Mouse (Mus musculus) layer of hippocampus, postnatal 25 days (tissue): Measurements from ENCODE around the gene Bet1l. TPM values are rescaled to one million over a fixed set of nuclear protein-coding genes. Genes with fewer than 3 reads are reported as not detected.

Source experiments
- DNase-seq, 2 experiments: peaks; one replicate each; pipeline ENCODE4 v3.0.0; 2022; ENCODE audit warnings: mixed read lengths in 2 of 2, low spot score in 1 of 2; ENCODE audit errors: extremely low spot score in 1 of 2
- total RNA-seq, 2 experiments: library from RNA; stranded (reverse); gene quantifications; 2 replicates each; pipeline ENCODE4 v1.2.3; 2021

Gene Bet1l
- total RNA-seq, 2 experiments from 2014 or later = 26.6 to 29.6 TPM

GRCm38 (mm10) chr7:140859997-140860396 is 2.6 kb upstream of the Bet1l start:
- no peak for DNase-seq

GRCm38 (mm10) chr7:140858746-140859145 is 1.4 kb upstream of the Bet1l start:
- no peak for DNase-seq

- peak; percentile 73 to 79 for DNase-seq
Measured at GRCm38 (mm10) chr7:140856785-140857549, 410 bp downstream of the Bet1l start, which contains the start of gene Ric8a. Ric8a (plus strand) TSS chr7:140856957.

- DNase-seq = peak; percentile 60 to 65
Measured at GRCm38 (mm10) chr7:140855860-140856784, 1.3 kb downstream of the Bet1l start, which contains the start of gene Gm45785. Gm45785 (minus strand) TSS chr7:140856331.

GRCm38 (mm10) chr7:140855181-140855580 is 2.2 kb downstream of the Bet1l start:
- no peak for DNase-seq

- no peak for DNase-seq
Measured at GRCm38 (mm10) chr7:140854483-140854882, 2.9 kb downstream of the Bet1l start.

- no peak for DNase-seq
Measured at GRCm38 (mm10) chr7:140853386-140853785, 4.0 kb downstream of the Bet1l start.

- no peak for DNase-seq
Measured at GRCm38 (mm10) chr7:140851916-140852315, 5.5 kb downstream of the Bet1l start.

- no peak for DNase-seq
Measured at GRCm38 (mm10) chr7:140848591-140848990, 8.8 kb downstream of the Bet1l start.

GRCm38 (mm10) chr7:140847755-140848580 is 9.4 kb downstream of the Bet1l start, which contains the start of gene Odf3:
Odf3 (plus strand) TSS chr7:140847805.
- DNase-seq = no peak

GRCm38 (mm10) chr7:140846676-140847075 is 10.7 kb downstream of the Bet1l start:
- no peak for DNase-seq

GRCm38 (mm10) chr7:140845683-140846082 is 11.7 kb downstream of the Bet1l start:
- no peak for DNase-seq

GRCm38 (mm10) chr7:140844905-140845665 is 12.3 kb downstream of the Bet1l start, which contains the start of gene Scgb1c1:
Scgb1c1 (plus strand) TSS chr7:140845547.
- DNase-seq = peak; percentile 95 to 100

GRCm38 (mm10) chr7:140843806-140844205 is 13.6 kb downstream of the Bet1l start:
- DNase-seq = no peak

GRCm38 (mm10) chr7:140840750-140841735 is 16.3 kb downstream of the Bet1l start:
- no peak for DNase-seq

GRCm38 (mm10) chr7:140839556-140839955 is 17.8 kb downstream of the Bet1l start:
- DNase-seq = no peak

GRCm38 (mm10) chr7:140836243-140837115 is 20.9 kb downstream of the Bet1l start:
- peak in 1 of 2 experiments; percentile 38 for DNase-seq
